Mouse (Mus musculus): ENCODE results near the gene Zcchc4.

DNA sequence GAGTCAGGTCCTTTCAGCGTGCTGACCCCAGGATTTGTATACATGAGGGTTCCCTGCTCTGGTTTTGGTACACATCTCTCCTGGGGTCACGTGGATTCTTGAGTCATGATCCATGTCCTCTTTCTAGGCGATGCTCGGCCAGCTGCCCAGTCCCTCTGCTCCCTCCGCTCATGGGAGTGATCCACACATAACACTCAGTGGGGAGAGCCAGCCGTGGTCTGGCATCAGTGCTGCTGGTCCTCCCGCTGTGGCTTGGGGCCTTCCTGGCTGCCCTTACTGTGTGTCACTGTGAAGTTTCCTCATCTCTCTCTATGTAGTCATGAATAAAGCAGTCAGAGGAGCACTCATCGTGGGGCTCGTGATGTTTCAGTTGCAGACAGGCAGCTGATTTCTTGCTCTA lies 18.9 kb downstream of the Zcchc4 start:
- no peak for TF ChIP-seq POLR2A (IDR thresholded peaks at IDR 0.05; ENCODE audit: borderline replicate concordance, extremely low read depth, insufficient read depth, insufficient read length, poor library complexity, severe bottlenecking)
- TF ChIP-seq CTCF (IDR thresholded peaks at IDR 0.05; ENCODE audit: borderline replicate concordance, extremely low read depth, insufficient read depth, insufficient read length) = no peak
